Mouse (Mus musculus): ENCODE data around the gene Ide. TPM values are rescaled to one million over a fixed set of nuclear protein-coding genes. Genes with fewer than 3 reads are reported as not detected.

Gene Ide
- polyA plus RNA-seq, 1 experiment from 2014 or later = 52.5 TPM

DNA sequence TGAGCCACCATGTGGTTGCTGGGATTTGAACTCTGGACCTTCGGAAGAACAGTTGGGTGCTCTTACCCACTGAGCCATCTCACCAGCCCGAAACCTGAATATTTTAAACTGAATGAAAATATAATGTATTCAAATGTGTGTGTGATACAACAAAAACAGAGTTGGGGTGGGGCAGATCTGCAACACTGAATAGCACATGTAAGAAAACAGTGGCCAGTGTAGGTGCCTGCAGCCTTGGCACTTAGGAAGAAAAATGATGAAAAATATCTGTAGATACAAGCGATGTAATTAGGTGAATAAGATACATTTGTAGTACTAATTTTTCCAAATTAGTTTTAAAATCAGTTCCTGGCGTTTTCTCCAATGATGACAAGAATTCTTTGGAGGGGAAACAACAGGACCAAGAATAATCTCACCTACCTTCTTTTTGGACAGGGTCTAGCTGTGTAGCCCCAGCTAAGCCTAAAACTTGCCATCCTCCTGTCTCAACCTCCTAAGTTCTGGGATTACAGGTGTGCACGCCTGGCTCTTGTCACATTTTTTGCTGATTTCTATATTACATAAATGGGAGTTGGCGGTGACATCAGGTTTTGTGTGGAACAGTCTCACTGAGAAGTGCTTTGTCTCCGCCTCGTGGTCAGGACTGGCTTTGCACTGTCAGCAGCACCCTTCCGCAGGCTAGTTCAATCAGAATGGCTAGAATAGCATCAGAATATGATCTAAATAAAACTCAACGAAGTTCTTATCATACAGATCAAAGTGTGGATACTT lies 72.1 kb downstream of the Ide start:
- H3K4me3 ChIP-seq = no peak overlapping the region
- no peaks in the 10 kb centered on the region for H3K9me3 ChIP-seq
- ATAC-seq (ENCODE audit: extremely low read depth, insufficient number of reproducible peaks, low FRiP score, low TSS enrichment) = no peak
- no peak overlapping the region for H3K4me2 ChIP-seq
- peaks cover 24% of the 10 kb centered on the region for H3K36me3 ChIP-seq
- 30% methylated on average over 10 of the region's 10 CpGs for WGBS
- no peaks in the 10 kb centered on the region for H3K27me3 ChIP-seq (replicated peaks)
- H3K4me1 ChIP-seq = peaks cover 24% of the 10 kb centered on the region
- no peak overlapping the region for H3K27ac ChIP-seq (replicated peaks)
- no peak overlapping the region for H3K9ac ChIP-seq

DNA sequence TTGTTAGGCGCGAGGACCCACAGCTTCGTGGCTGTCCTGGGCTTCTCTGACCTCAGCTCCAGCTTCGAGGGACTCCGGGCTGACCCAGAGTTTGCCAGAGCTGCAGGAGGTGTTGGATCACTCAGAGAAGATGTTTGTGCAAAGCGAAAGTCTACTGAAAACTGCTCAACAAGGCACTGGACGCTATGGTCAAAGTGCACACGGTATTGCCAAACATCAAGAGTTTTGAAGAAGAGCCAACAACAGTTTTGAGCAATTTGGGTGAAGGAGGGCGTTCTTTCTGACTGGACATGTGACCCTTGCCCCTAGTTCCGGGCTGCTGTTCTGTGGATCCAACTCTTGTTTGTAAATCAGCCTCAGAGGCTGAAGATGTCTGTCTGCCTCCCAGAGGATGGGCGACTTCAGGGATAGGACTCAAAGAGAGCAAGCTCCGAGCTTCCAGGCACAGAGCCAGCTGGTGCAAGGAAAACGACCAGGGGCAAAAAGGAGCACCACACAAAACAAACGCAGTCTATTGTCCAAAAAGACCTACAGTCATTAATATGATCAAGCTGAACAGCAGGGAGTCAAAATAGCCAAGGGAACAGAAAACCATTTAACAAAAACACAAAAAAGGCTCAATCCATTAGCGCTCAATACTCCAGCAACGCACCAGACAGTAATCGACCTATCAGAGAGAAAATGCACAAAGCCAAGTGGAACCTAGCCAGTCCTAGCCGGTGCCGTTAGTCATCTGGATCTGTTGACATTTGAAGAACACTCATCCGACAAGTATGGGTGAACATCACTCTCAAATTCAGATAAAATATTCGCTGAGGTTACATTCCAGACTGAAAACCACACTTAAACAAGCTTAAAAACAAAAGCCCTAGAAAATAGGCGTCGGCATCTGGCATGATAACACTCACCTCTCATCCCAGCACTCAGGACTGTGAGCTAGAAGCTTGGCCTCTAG lies 73.4 kb downstream of the Ide start:
- H3K4me1 ChIP-seq = peaks cover 24% of the 10 kb centered on the region
- 0 out of 2 replicates have a peak overlapping the region, but pooled peaks have one; percentile 7 for H3K9ac ChIP-seq
- H3K4me2 ChIP-seq = peak overlapping the region; percentile 37
- H3K9me3 ChIP-seq = no peaks in the 10 kb centered on the region
- no peak for ATAC-seq (ENCODE audit: extremely low read depth, insufficient number of reproducible peaks, low FRiP score, low TSS enrichment)
- 0 out of 2 replicates have a peak overlapping the region, but pooled peaks have one; percentile 8 for H3K4me3 ChIP-seq
- no peaks in the 10 kb centered on the region for H3K27me3 ChIP-seq (replicated peaks)
- 0 out of 2 replicates have a peak overlapping the region, but pooled peaks have one; percentile 24 for H3K27ac ChIP-seq (replicated peaks)
- H3K36me3 ChIP-seq = peaks cover 14% of the 10 kb centered on the region
- 55% methylated on average over 23 of the region's 23 CpGs for whole genome bisulfite sequencing

DNA sequence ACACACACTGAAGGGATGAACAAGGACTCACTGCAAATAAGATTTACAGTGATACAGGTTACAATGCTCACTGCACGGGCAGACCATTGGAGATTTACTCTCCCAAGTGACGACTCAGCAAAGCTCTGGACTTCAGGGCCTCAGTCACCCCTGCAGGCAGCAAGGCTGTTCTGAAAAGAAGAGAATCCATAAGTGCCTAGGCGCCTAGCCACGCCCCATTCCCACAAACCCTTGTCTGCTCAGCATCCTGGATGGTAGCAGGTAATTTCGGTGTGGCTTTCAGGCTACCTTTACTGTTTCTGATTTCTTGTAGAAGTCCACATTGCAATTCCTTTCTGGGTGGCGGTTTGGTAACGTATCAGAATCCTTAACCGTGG lies 74.1 kb downstream of the Ide start:
- Histone ChIP-seq H3K36me3 (peaks cover 8% of the 10 kb centered on the region), H3K4me3 (no peak overlapping the region), H3K27ac (replicated peaks) (no peak overlapping the region), H3K9me3 (no peaks in the 10 kb centered on the region), H3K4me2 (no peak overlapping the region), H3K4me1 (peaks cover 24% of the 10 kb centered on the region), H3K27me3 (replicated peaks) (no peaks in the 10 kb centered on the region), H3K9ac (no peak overlapping the region)
- WGBS = 67% methylated on average over 8 of the region's 8 CpGs
- ATAC-seq (ENCODE audit: extremely low read depth, insufficient number of reproducible peaks, low FRiP score, low TSS enrichment) = no peak

DNA sequence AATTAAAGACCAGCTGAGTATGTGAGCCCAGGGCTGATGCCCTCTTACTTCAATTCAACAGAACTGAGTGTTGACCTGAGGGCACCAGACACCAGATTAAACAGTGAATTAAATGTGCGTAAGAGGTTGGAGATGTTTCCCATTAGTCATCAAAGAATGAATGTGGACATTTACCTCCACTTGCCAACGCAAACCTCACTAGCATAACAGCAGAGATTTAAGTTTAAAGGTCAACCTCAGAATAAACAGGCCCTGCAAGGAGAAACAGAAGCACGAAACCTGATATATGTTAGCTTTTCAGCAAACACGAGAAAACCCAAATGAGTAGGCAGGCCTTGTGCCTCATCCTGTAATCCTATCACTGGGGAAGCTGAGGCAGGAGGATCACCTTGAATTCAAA lies 75.3 kb downstream of the Ide start:
- H3K4me2 ChIP-seq = no peak overlapping the region
- H3K9me3 ChIP-seq = no peaks in the 10 kb centered on the region
- H3K4me1 ChIP-seq = peaks cover 24% of the 10 kb centered on the region
- no peaks in the 10 kb centered on the region for H3K36me3 ChIP-seq
- WGBS = 65% methylated on average over 4 of the region's 4 CpGs
- H3K9ac ChIP-seq = no peak overlapping the region
- H3K27ac ChIP-seq (replicated peaks) = no peak overlapping the region
- H3K27me3 ChIP-seq (replicated peaks) = no peaks in the 10 kb centered on the region
- ATAC-seq (ENCODE audit: extremely low read depth, insufficient number of reproducible peaks, low FRiP score, low TSS enrichment) = no peak
- H3K4me3 ChIP-seq = no peak overlapping the region

DNA sequence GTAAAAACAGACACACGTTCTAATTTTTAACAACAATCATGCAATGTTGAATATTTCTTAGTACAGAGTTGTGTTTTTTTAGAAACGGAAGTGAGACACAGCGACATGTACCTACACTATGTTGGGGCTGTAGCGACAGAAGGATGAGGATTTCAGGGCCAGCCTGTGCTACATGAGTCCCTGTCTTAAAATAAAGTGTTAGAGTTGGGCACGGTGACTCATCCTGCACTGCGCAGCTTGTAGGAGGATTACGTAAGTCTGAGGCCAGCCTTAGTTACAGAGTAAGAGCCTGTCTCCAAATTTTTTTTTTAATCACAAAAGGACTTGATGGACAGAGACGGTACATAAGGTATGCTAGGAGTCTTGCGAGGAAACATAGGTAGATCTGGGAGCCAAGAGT lies 82.3 kb downstream of the Ide start:
- Histone ChIP-seq H3K4me3 (no peak overlapping the region), H3K36me3 (no peaks in the 10 kb centered on the region), H3K27me3 (replicated peaks) (no peaks in the 10 kb centered on the region), H3K9me3 (no peaks in the 10 kb centered on the region), H3K4me1 (no peaks in the 10 kb centered on the region), H3K4me2 (no peak overlapping the region), H3K27ac (replicated peaks) (no peak overlapping the region), H3K9ac (no peak overlapping the region)
- ATAC-seq (ENCODE audit: extremely low read depth, insufficient number of reproducible peaks, low FRiP score, low TSS enrichment) = no peak
- 79% methylated on average over 9 of the region's 9 CpGs for WGBS

DNA sequence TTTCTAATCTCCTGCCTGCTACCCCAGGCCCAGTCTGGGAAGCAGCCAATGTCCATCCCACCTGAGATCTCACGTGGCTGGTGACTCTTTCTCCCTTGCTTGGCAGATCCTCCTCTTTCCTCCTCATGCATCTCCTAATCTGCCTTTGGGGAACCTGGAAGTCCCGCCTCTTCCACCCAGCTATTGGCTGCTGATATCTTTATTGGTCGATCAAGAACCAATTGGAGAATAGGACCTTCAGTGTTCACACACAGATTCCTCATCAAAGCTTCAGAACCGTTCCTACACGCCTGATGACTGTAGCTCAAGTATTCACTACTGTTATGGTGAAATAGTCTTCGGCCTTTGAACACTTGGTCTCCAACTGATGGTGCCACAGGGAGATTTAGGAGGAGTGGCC lies 85.5 kb downstream of the Ide start:
- Histone ChIP-seq H3K4me1 (no peaks in the 10 kb centered on the region), H3K9me3 (no peaks in the 10 kb centered on the region), H3K27me3 (replicated peaks) (no peaks in the 10 kb centered on the region), H3K4me3 (no peak overlapping the region), H3K4me2 (no peak overlapping the region), H3K36me3 (no peaks in the 10 kb centered on the region), H3K27ac (replicated peaks) (no peak overlapping the region), H3K9ac (no peak overlapping the region)
- WGBS = 52% methylated on average over 6 of the region's 6 CpGs
- no peak for ATAC-seq (ENCODE audit: extremely low read depth, insufficient number of reproducible peaks, low FRiP score, low TSS enrichment)

DNA sequence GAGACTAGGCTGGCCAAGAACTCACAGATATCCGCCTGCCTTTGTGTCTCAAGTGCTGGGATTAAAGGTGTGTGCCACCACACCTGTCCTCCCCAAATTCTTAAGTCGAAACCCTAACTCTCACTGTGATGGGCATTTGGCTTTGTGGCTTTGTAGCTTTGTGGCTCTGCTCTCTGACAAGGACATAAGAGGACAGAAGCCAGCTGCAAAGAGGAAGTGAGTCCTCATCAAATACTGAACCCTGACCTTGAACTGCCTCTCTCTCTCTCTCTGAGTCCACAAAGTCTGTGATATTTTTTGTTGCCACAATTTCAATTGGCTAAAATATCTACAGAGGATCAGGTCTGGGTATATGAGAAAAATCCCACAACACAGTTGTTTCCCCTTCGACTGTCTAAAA lies 89.5 kb downstream of the Ide start:
- 71% methylated on average over 3 of the region's 3 CpGs for WGBS
- no peak overlapping the region for H3K9ac ChIP-seq
- ATAC-seq (ENCODE audit: extremely low read depth, insufficient number of reproducible peaks, low FRiP score, low TSS enrichment) = no peak

DNA sequence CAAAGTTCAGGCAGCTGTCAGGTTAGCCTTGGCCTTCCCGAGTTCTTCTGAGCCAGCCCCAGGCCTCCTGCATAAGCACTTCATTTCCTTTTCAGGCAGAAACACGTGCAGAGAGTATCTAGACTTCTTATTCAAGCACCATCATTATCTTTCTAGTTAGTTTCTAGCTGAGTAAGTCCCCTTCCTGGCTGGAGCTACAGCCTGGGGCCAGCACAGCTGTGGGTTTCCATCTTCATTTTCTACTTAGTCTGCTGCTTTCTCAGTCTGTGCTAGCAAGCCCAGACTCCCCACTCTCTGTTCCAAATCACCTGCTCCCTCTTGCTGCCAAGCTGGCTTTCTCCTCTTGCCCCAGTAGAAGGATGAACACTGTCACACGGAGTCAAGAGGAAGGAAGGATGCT lies 90.8 kb downstream of the Ide start:
- no peaks in the 10 kb centered on the region for H3K4me1 ChIP-seq
- H3K9ac ChIP-seq = no peak overlapping the region
- H3K27ac ChIP-seq (replicated peaks) = no peak overlapping the region
- no peaks in the 10 kb centered on the region for H3K27me3 ChIP-seq (replicated peaks)
- no peaks in the 10 kb centered on the region for H3K9me3 ChIP-seq
- H3K4me2 ChIP-seq = no peak overlapping the region
- H3K4me3 ChIP-seq = no peak overlapping the region
- no peaks in the 10 kb centered on the region for H3K36me3 ChIP-seq
- ATAC-seq (ENCODE audit: extremely low read depth, insufficient number of reproducible peaks, low FRiP score, low TSS enrichment) = no peak
- WGBS = 34% methylated on average over 3 of the region's 3 CpGs

More for the DNA sequence above, 89.5 kb downstream of the Ide start:
- Histone ChIP-seq H3K4me1 (no peaks in the 10 kb centered on the region), H3K36me3 (no peaks in the 10 kb centered on the region), H3K4me2 (no peak overlapping the region), H3K4me3 (no peak overlapping the region), H3K27me3 (replicated peaks) (no peaks in the 10 kb centered on the region), H3K9me3 (no peaks in the 10 kb centered on the region), H3K27ac (replicated peaks) (no peak overlapping the region)

DNA sequence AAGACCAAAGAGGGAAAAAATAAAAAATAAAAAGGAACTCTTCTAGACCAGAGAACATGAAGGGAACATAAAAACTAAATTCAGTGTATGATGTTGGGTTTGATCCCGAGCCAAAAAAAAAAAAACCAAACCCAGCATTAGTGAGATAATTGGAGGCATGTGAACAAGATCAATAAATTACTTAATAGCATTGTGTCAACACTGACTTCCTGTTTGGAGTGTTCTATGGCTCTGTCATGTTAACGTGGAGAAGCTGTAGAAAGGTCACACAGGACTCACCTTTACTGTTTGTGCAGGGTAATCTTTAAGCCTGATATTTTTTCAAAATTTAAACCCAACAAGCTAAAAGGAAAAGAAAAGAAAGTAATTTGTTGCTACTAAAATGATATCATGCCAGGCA lies 94.9 kb downstream of the Ide start:
- Histone ChIP-seq H3K9ac (no peak overlapping the region), H3K27me3 (replicated peaks) (peaks cover 4% of the 10 kb centered on the region), H3K4me1 (peaks cover 9% of the 10 kb centered on the region), H3K36me3 (no peaks in the 10 kb centered on the region), H3K9me3 (no peaks in the 10 kb centered on the region), H3K4me2 (no peak overlapping the region), H3K4me3 (no peak overlapping the region), H3K27ac (replicated peaks) (no peak overlapping the region)
- 50% methylated on average over 2 of the region's 2 CpGs for WGBS
- no peak for ATAC-seq (ENCODE audit: extremely low read depth, insufficient number of reproducible peaks, low FRiP score, low TSS enrichment)

DNA sequence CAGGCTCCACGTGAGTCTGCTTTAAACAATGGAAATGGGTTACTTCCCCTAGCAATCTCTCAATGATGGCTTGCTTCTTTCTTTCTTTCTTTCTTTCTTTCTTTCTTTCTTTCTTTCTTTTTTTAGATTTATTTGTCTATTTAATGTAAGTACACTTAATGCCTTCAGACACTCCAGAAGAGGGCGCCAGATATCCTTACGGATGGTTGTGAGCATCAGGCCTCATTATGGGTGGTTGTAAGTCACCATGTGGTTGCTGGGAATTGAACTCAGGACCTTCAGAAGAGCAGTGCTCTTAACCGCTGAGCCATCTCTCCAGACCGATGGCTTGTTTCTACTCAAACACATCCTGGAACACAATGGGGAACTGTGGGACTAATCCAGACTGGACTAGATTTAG lies 96.5 kb downstream of the Ide start:
- ATAC-seq (ENCODE audit: extremely low read depth, insufficient number of reproducible peaks, low FRiP score, low TSS enrichment) = no peak
- WGBS = 66% methylated on average over 5 of the region's 5 CpGs
- peaks cover 20% of the 10 kb centered on the region for H3K27me3 ChIP-seq (replicated peaks)

DNA sequence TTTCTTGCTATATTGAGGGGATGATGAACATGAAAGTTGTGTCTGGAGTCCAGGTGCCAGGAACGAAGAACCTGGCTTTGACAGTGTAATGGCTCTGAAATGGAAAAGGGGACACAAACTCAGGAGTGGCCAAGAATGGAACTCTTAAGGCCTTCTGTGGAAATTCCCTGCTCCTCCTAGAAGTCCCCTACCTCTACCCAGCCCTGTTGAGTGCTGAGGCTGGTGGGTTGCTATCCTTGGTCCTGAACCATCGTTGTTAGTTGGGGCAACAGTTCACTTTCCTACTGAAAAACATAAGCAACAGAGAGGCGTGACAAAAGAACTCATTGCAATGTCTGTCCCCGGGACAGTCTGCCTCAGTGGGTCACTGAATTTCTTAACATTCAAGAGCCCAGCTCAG lies 98.6 kb downstream of the Ide start:
- peaks cover 13% of the 10 kb centered on the region for H3K4me1 ChIP-seq
- H3K9ac ChIP-seq = no peak overlapping the region
- peak overlapping the region; percentile 52 for H3K4me2 ChIP-seq
- no peak overlapping the region for H3K4me3 ChIP-seq
- H3K27ac ChIP-seq (replicated peaks) = no peak overlapping the region
- 21% methylated on average over 4 of the region's 4 CpGs for WGBS
- ATAC-seq (ENCODE audit: extremely low read depth, insufficient number of reproducible peaks, low FRiP score, low TSS enrichment) = no peak
- H3K27me3 ChIP-seq (replicated peaks) = peaks cover 39% of the 10 kb centered on the region
- no peaks in the 10 kb centered on the region for H3K36me3 ChIP-seq
- H3K9me3 ChIP-seq = no peaks in the 10 kb centered on the region

More for the DNA sequence above, 96.5 kb downstream of the Ide start:
- H3K27ac ChIP-seq (replicated peaks) = no peak overlapping the region
- no peaks in the 10 kb centered on the region for H3K36me3 ChIP-seq
- peaks cover 10% of the 10 kb centered on the region for H3K4me1 ChIP-seq
- no peaks in the 10 kb centered on the region for H3K9me3 ChIP-seq
- no peak overlapping the region for H3K4me2 ChIP-seq
- no peak overlapping the region for H3K9ac ChIP-seq
- no peak overlapping the region for H3K4me3 ChIP-seq

Measured in heart, embryonic 13.5 days (tissue).